Mouse (Mus musculus): ENCODE data around the gene Rnf216. TPM values are rescaled to one million over a fixed set of nuclear protein-coding genes. Genes with fewer than 3 reads are reported as not detected.

Rnf216 gene
- polyA plus RNA-seq, 1 experiment, result 17.6 TPM

DNA sequence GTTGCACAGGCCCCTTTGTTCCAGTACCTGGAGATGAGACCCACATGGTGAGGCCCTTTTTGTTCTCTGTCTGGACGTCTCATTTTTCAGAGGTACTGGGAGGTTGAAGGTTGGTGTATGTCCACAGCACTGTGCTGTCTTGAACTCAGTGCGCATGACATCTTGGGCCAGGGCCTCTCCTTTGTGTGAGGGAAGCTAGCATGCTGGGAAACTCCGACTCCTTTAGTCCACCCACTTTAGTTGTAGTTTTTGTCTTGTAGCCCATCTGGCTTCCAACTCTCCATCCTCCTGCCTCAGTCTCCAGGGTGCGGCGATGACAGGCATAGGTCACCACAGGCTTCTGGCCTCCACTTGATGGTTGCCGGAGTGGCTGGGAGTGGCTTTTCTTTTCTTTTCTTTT is 148.1 kb downstream of the Rnf216 start:
- peaks cover 20% of the 10 kb centered on the region; the same call in 1 of the 2 replicates for H3K27me3 ChIP-seq (ENCODE audit: control insufficient read depth, insufficient read depth, low read length)
- 94% methylated on average over 6 of the region's 6 CpGs for WGBS
- peaks cover 8% of the 10 kb centered on the region for H3K4me1 ChIP-seq (replicated peaks; ENCODE audit: control insufficient read depth, insufficient read depth, low read length)
- no peaks in the 10 kb centered on the region for H3K36me3 ChIP-seq (ENCODE audit: control insufficient read depth, insufficient read depth, low read length)
- H3K4me3 ChIP-seq (ENCODE audit: control insufficient read depth, insufficient read depth, low read length), result no peak overlapping the region
- no peak for DNase-seq
- TF ChIP-seq CTCF (IDR thresholded peaks at IDR 0.05; ENCODE audit: borderline replicate concordance, control insufficient read depth, extremely low read depth, insufficient read depth, low read length, poor library complexity), result no peak
- H3K27ac ChIP-seq (ENCODE audit: control insufficient read depth, insufficient read depth, low read length), result no peak overlapping the region

DNA sequence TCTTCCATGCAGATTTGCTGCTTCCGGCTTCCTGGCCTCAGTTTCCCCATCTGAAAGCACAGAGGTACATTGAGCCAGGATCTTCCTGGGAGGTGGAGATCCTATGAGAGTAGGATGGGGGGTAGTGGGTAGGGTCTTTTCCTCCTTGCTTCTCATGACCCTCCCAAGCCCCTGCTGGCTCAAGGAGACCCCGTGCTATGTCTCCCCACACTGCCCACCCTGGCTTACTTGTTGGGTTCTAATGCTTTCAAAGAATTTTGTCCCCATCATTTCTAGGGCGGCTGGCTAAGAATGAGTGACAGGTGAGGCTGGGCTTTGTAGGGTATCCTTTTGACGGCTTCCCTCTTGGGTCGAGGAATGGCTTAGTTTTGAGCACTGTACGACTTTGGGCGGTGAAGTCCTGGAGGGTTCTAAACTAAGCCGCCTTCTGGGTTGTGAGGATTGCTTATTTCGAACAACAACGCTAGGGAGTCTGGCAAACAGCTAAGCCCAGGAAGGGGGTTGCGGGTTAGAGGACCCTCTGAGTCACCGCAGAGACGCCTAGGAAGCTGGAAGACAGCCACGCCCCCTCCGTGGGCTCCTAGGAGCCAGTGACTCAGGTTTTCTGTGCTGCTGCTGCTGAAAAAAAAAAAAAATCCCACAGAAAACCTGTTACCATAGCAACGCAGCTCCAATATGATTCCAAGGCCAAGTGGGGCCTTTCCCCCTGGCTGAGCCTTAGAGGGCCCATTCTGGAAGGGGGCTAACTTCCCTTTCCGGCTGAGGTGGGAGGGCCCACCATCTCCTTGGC is 148.9 kb downstream of the Rnf216 start:
- Histone ChIP-seq H3K4me3 (ENCODE audit: control insufficient read depth, insufficient read depth, low read length) (no peak overlapping the region), H3K27ac (ENCODE audit: control insufficient read depth, insufficient read depth, low read length) (no peak overlapping the region)

DNA sequence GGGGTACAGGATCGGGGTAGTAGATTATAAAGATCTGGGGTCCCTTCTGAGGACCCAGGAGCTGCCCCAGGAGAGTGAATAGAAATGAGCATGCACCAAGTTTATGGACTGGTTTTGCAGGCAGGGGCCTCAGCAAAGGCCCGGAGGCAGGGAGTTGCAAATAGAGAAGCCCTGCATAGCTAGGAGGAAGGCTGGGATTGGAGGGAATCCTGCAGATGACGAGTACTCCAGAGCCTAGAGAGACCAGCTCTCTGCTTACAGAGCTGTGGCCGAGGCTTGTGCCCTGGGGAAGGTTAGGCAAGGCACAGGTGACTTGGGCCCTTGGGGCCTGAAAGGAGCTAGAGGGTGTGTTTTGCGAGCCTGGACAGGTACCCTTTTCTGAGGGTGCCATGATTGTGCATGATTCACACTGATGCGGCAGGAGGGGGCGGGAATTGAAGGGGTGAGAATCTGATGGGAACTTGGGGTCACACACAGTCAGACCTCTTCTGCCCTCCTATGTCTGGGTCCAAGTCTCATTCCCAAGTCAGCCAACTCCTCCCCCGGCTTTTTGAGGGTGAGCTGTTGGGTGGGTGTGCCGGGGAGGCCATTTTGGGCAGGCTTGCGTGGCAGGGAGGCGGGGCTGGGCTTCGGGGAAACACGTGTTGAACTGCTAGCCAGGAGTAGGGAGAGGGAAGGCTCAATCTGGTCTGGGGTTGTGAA is 149.6 kb downstream of the Rnf216 start:
- no peak for DNase-seq
- no peak overlapping the region for H3K27ac ChIP-seq (ENCODE audit: control insufficient read depth, insufficient read depth, low read length)

More for the DNA sequence above, 148.9 kb downstream of the Rnf216 start:
- peaks cover 21% of the 10 kb centered on the region; the same call in 1 of the 2 replicates for H3K27me3 ChIP-seq (ENCODE audit: control insufficient read depth, insufficient read depth, low read length)
- DNase-seq, result no peak
- H3K4me1 ChIP-seq (replicated peaks; ENCODE audit: control insufficient read depth, insufficient read depth, low read length), result peaks cover 8% of the 10 kb centered on the region
- WGBS, result 33% methylated on average over 17 of the region's 17 CpGs
- H3K36me3 ChIP-seq (ENCODE audit: control insufficient read depth, insufficient read depth, low read length), result no peaks in the 10 kb centered on the region
- no peak for TF ChIP-seq POLR2A (IDR thresholded peaks at IDR 0.05; ENCODE audit: control insufficient read depth, extremely low read depth, insufficient read depth, low read length, poor library complexity)
- no peak for TF ChIP-seq CTCF (IDR thresholded peaks at IDR 0.05; ENCODE audit: borderline replicate concordance, control insufficient read depth, extremely low read depth, insufficient read depth, low read length, poor library complexity)

DNA sequence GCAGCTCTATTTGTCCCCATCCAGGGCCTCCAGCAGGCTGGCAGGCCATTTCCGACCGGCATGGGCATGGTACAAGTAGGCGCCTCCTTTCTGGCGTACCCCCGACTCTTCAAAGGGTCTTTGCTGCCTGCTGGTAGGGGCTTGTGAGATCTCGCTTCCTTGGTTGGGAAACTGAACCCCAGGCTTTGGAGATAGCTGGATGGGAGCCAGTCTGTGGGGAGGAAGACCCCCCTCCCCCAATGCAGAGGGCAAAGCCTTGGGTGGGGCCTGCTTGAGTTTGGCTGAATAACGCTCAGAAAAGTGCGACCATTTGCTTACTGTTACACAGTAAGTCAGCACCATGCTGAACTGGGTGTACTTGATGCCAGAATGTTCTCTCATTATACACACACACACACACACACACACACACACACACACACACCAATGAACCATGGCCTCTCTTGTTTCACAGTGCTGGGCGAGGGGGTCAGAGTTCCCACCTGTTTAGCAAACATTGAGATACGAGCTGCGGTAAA is 150.3 kb downstream of the Rnf216 start:
- TF ChIP-seq CTCF (IDR thresholded peaks at IDR 0.05; ENCODE audit: borderline replicate concordance, control insufficient read depth, extremely low read depth, insufficient read depth, low read length, poor library complexity) (no peak), POLR2A (IDR thresholded peaks at IDR 0.05; ENCODE audit: control insufficient read depth, extremely low read depth, insufficient read depth, low read length, poor library complexity) (no peak)
- Histone ChIP-seq H3K27ac (ENCODE audit: control insufficient read depth, insufficient read depth, low read length) (no peak overlapping the region), H3K27me3 (ENCODE audit: control insufficient read depth, insufficient read depth, low read length) (peaks cover 21% of the 10 kb centered on the region; the same call in 1 of the 2 replicates), H3K4me1 (replicated peaks; ENCODE audit: control insufficient read depth, insufficient read depth, low read length) (peaks cover 8% of the 10 kb centered on the region), H3K4me3 (ENCODE audit: control insufficient read depth, insufficient read depth, low read length) (0 out of 2 replicates have a peak overlapping the region, but pooled peaks have one; percentile 5), H3K36me3 (ENCODE audit: control insufficient read depth, insufficient read depth, low read length) (no peaks in the 10 kb centered on the region)
- WGBS, result 64% methylated on average over 11 of the region's 11 CpGs
- no peak for DNase-seq

More for the DNA sequence above, 149.6 kb downstream of the Rnf216 start:
- Histone ChIP-seq H3K36me3 (ENCODE audit: control insufficient read depth, insufficient read depth, low read length) (no peaks in the 10 kb centered on the region), H3K4me3 (ENCODE audit: control insufficient read depth, insufficient read depth, low read length) (no peak overlapping the region), H3K27me3 (ENCODE audit: control insufficient read depth, insufficient read depth, low read length) (peaks cover 21% of the 10 kb centered on the region; the same call in 1 of the 2 replicates), H3K4me1 (replicated peaks; ENCODE audit: control insufficient read depth, insufficient read depth, low read length) (peaks cover 8% of the 10 kb centered on the region)
- WGBS, result 69% methylated on average over 13 of the region's 13 CpGs
- no peak for TF ChIP-seq CTCF (IDR thresholded peaks at IDR 0.05; ENCODE audit: borderline replicate concordance, control insufficient read depth, extremely low read depth, insufficient read depth, low read length, poor library complexity)
- TF ChIP-seq POLR2A (IDR thresholded peaks at IDR 0.05; ENCODE audit: control insufficient read depth, extremely low read depth, insufficient read depth, low read length, poor library complexity), result no peak

DNA sequence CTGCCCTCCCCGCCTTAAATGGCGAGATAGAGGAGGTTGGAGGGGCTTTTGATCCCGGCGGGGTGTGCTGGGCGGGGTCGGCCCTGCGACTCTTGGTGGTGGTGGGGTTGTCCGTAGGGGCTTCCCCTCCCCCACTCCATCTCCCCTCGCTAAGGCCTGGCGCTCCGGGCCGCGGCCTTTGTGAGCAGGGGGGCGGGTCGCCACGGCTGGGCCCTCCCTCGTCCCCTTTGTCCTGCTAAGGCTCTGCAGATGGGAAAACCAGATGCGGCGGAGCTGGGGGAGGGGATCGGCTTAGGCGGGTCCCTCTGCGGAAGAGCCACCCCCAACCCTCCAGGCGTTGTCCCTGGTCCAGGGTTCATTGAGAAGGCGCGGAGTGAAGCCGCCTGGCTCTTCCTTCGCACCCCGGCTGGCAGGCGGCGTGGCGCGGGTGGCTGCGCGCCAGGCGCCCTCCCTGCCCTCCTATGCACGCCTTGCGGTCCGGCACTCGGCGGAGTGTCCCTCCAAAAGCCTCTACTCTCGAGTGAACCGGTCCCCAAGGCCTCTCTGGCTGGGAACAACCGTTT is 150.8 kb downstream of the Rnf216 start:
- Histone ChIP-seq H3K4me1 (replicated peaks; ENCODE audit: control insufficient read depth, insufficient read depth, low read length) (peaks cover 8% of the 10 kb centered on the region), H3K27ac (ENCODE audit: control insufficient read depth, insufficient read depth, low read length) (no peak overlapping the region), H3K4me3 (ENCODE audit: control insufficient read depth, insufficient read depth, low read length) (0 out of 2 replicates have a peak overlapping the region, but pooled peaks have one; percentile 5), H3K27me3 (ENCODE audit: control insufficient read depth, insufficient read depth, low read length) (peaks cover 21% of the 10 kb centered on the region; the same call in 1 of the 2 replicates), H3K36me3 (ENCODE audit: control insufficient read depth, insufficient read depth, low read length) (no peaks in the 10 kb centered on the region)
- 9% methylated on average over 43 of the region's 43 CpGs for WGBS
- no peak for TF ChIP-seq POLR2A (IDR thresholded peaks at IDR 0.05; ENCODE audit: control insufficient read depth, extremely low read depth, insufficient read depth, low read length, poor library complexity)
- TF ChIP-seq CTCF (IDR thresholded peaks at IDR 0.05; ENCODE audit: borderline replicate concordance, control insufficient read depth, extremely low read depth, insufficient read depth, low read length, poor library complexity), result no peak
- no peak for DNase-seq

DNA sequence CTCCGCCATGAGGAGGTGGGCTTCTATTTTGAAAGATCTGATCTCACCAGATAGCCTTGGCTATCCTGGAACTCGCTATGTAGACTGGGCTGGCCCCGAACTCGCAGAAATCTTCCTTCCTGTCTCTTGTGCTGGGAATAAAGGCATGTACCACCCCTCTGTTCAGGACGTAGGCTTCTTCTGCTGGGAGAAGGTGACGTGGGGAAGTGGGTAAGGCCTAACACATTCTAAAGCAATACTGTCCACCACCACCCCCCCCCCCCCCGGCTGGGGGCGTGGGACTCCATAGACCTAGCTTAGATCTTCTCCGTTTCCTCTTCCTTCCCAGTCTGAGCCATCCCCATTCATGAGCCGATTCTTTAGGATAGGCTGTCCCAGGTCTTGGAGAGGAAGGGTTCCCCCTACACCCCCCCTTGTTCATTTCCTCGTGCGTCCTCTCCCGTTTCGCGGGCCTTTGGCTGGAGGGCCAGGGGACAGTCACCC is 151.4 kb downstream of the Rnf216 start:
- DNase-seq, result no peak
- H3K4me1 ChIP-seq (replicated peaks; ENCODE audit: control insufficient read depth, insufficient read depth, low read length), result peaks cover 8% of the 10 kb centered on the region
- H3K27ac ChIP-seq (ENCODE audit: control insufficient read depth, insufficient read depth, low read length), result no peak overlapping the region
- TF ChIP-seq CTCF (IDR thresholded peaks at IDR 0.05; ENCODE audit: borderline replicate concordance, control insufficient read depth, extremely low read depth, insufficient read depth, low read length, poor library complexity) (no peak), POLR2A (IDR thresholded peaks at IDR 0.05; ENCODE audit: control insufficient read depth, extremely low read depth, insufficient read depth, low read length, poor library complexity) (no peak)
- H3K36me3 ChIP-seq (ENCODE audit: control insufficient read depth, insufficient read depth, low read length), result no peaks in the 10 kb centered on the region
- peak overlapping the region; percentile 47; the same call in 1 of the 2 replicates for H3K4me3 ChIP-seq (ENCODE audit: control insufficient read depth, insufficient read depth, low read length)
- peaks cover 21% of the 10 kb centered on the region; the same call in 1 of the 2 replicates for H3K27me3 ChIP-seq (ENCODE audit: control insufficient read depth, insufficient read depth, low read length)
- 9% methylated on average over 14 of the region's 15 CpGs for WGBS
